Mouse (Mus musculus): ENCODE results near the gene Igsf9. TPM values are rescaled to one million over a fixed set of nuclear protein-coding genes. Genes with fewer than 3 reads are reported as not detected.

The Igsf9 gene
- polyA plus RNA-seq, 2 experiments, result 0.60 to 2.1 TPM

GRCm38 (mm10) chr1:172482518-172483360 is 1.2 kb downstream of the Igsf9 start:
- H3K9ac ChIP-seq (replicated peaks), result no peak overlapping the region
- no peak for ATAC-seq (ENCODE audit: insufficient read depth)
- no peak overlapping the region for H3K27ac ChIP-seq
- 17% methylated on average over 12 of the region's 12 CpGs for WGBS (ENCODE audit: insufficient replicate concordance)
- H3K4me3 ChIP-seq (ENCODE audit: insufficient read depth in 1 of 2, low read depth in 2 of 2, low read length in 2 of 2), result peak overlapping the region; percentile 42 to 51; a peak in 3 of 4 replicates
- DNase-seq (ENCODE audit: low read depth in 3 of 3, low spot score in 3 of 3), result no peak
- H3K36me3 ChIP-seq (replicated peaks; ENCODE audit: control insufficient read depth, insufficient read depth, low read depth), result no peaks in the 10 kb centered on the region
- no peak for TF ChIP-seq CTCF (IDR thresholded peaks at IDR 0.05; ENCODE audit: low read depth)
- no peak for TF ChIP-seq EP300 (IDR thresholded peaks at IDR 0.05; ENCODE audit: low read depth)
- H3K27me3 ChIP-seq (ENCODE audit: control insufficient read depth, insufficient read depth, low read length), result peaks cover 8% of the 10 kb centered on the region
- no peaks in the 10 kb centered on the region; a peak in 1 of 4 replicates for H3K4me1 ChIP-seq (replicated peaks; ENCODE audit: control insufficient read depth in 2 of 2, insufficient read depth in 2 of 2, low read length in 1 of 2)
- H3K4me2 ChIP-seq (ENCODE audit: low read depth), result peak overlapping the region; percentile 54
- no peaks in the 10 kb centered on the region for H3K9me3 ChIP-seq (ENCODE audit: control insufficient read depth, low read length)

GRCm38 (mm10) chr1:172483361-172483660 is 1.7 kb downstream of the Igsf9 start:
- ATAC-seq (ENCODE audit: insufficient read depth) (no peak), DNase-seq (ENCODE audit: low read depth in 3 of 3, low spot score in 3 of 3) (no peak)
- Histone ChIP-seq H3K9ac (replicated peaks) (no peak overlapping the region), H3K4me3 (ENCODE audit: insufficient read depth in 1 of 2, low read depth in 2 of 2, low read length in 2 of 2) (no peak overlapping the region), H3K27ac (no peak overlapping the region), H3K9me3 (ENCODE audit: control insufficient read depth, low read length) (no peaks in the 10 kb centered on the region), H3K4me2 (ENCODE audit: low read depth) (no peak overlapping the region), H3K27me3 (ENCODE audit: control insufficient read depth, insufficient read depth, low read length) (peaks cover 8% of the 10 kb centered on the region), H3K4me1 (replicated peaks; ENCODE audit: control insufficient read depth in 2 of 2, insufficient read depth in 2 of 2, low read length in 1 of 2) (no peaks in the 10 kb centered on the region; a peak in 1 of 4 replicates), H3K36me3 (replicated peaks; ENCODE audit: control insufficient read depth, insufficient read depth, low read depth) (no peaks in the 10 kb centered on the region)
- WGBS (ENCODE audit: insufficient replicate concordance), result 27% methylated on average over 4 of the region's 4 CpGs
- TF ChIP-seq EP300 (IDR thresholded peaks at IDR 0.05; ENCODE audit: low read depth) (no peak), CTCF (IDR thresholded peaks at IDR 0.05; ENCODE audit: low read depth) (0 out of 2 replicates have a peak, but pooled peaks have one; percentile 8)

- Histone ChIP-seq H3K9me3 (ENCODE audit: control insufficient read depth, low read length) (no peaks in the 10 kb centered on the region), H3K4me2 (ENCODE audit: low read depth) (no peak overlapping the region), H3K27ac (no peak overlapping the region), H3K4me1 (replicated peaks; ENCODE audit: control insufficient read depth in 2 of 2, insufficient read depth in 2 of 2, low read length in 1 of 2) (no peaks in the 10 kb centered on the region; a peak in 1 of 4 replicates), H3K27me3 (ENCODE audit: control insufficient read depth, insufficient read depth, low read length) (peaks cover 8% of the 10 kb centered on the region), H3K36me3 (replicated peaks; ENCODE audit: control insufficient read depth, insufficient read depth, low read depth) (no peaks in the 10 kb centered on the region), H3K4me3 (ENCODE audit: insufficient read depth in 1 of 2, low read depth in 2 of 2, low read length in 2 of 2) (no peak overlapping the region), H3K9ac (replicated peaks) (no peak overlapping the region)
- DNase-seq (ENCODE audit: low read depth in 3 of 3, low spot score in 3 of 3) (no peak), ATAC-seq (ENCODE audit: insufficient read depth) (no peak)
- 62% methylated on average over 11 of the region's 11 CpGs for WGBS (ENCODE audit: insufficient replicate concordance)
- no peak for TF ChIP-seq CTCF (IDR thresholded peaks at IDR 0.05; ENCODE audit: low read depth)
- no peak for TF ChIP-seq EP300 (IDR thresholded peaks at IDR 0.05; ENCODE audit: low read depth)
These were observed 2.6 kb downstream of the Igsf9 start for GRCm38 (mm10) chr1:172484236-172484635.

GRCm38 (mm10) chr1:172484671-172485070 is 3.1 kb downstream of the Igsf9 start:
- no peaks in the 10 kb centered on the region for H3K9me3 ChIP-seq (ENCODE audit: control insufficient read depth, low read length)
- TF ChIP-seq CTCF (IDR thresholded peaks at IDR 0.05; ENCODE audit: low read depth), result no peak
- no peak for TF ChIP-seq EP300 (IDR thresholded peaks at IDR 0.05; ENCODE audit: low read depth)
- no peaks in the 10 kb centered on the region; a peak in 1 of 4 replicates for H3K4me1 ChIP-seq (replicated peaks; ENCODE audit: control insufficient read depth in 2 of 2, insufficient read depth in 2 of 2, low read length in 1 of 2)
- WGBS (ENCODE audit: insufficient replicate concordance), result 70% methylated on average over 13 of the region's 13 CpGs
- H3K27me3 ChIP-seq (ENCODE audit: control insufficient read depth, insufficient read depth, low read length), result peaks cover 8% of the 10 kb centered on the region
- no peaks in the 10 kb centered on the region for H3K36me3 ChIP-seq (replicated peaks; ENCODE audit: control insufficient read depth, insufficient read depth, low read depth)
- DNase-seq (ENCODE audit: low read depth in 3 of 3, low spot score in 3 of 3), result no peak
- H3K4me3 ChIP-seq (ENCODE audit: insufficient read depth in 1 of 2, low read depth in 2 of 2, low read length in 2 of 2), result no peak overlapping the region
- no peak overlapping the region for H3K9ac ChIP-seq (replicated peaks)
- no peak overlapping the region for H3K4me2 ChIP-seq (ENCODE audit: low read depth)
- no peak for ATAC-seq (ENCODE audit: insufficient read depth)
- no peak overlapping the region for H3K27ac ChIP-seq

GRCm38 (mm10) chr1:172485821-172486220 is 4.2 kb downstream of the Igsf9 start:
- TF ChIP-seq CTCF (IDR thresholded peaks at IDR 0.05; ENCODE audit: low read depth) (no peak), EP300 (IDR thresholded peaks at IDR 0.05; ENCODE audit: low read depth) (no peak)
- Histone ChIP-seq H3K36me3 (replicated peaks; ENCODE audit: control insufficient read depth, insufficient read depth, low read depth) (no peaks in the 10 kb centered on the region), H3K4me1 (replicated peaks; ENCODE audit: control insufficient read depth in 2 of 2, insufficient read depth in 2 of 2, low read length in 1 of 2) (no peaks in the 10 kb centered on the region; a peak in 1 of 4 replicates), H3K9me3 (ENCODE audit: control insufficient read depth, low read length) (no peaks in the 10 kb centered on the region), H3K9ac (replicated peaks) (no peak overlapping the region), H3K27ac (no peak overlapping the region), H3K4me2 (ENCODE audit: low read depth) (no peak overlapping the region), H3K27me3 (ENCODE audit: control insufficient read depth, insufficient read depth, low read length) (peaks cover 7% of the 10 kb centered on the region), H3K4me3 (ENCODE audit: insufficient read depth in 1 of 2, low read depth in 2 of 2, low read length in 2 of 2) (no peak overlapping the region)
- ATAC-seq (ENCODE audit: insufficient read depth) (no peak), DNase-seq (ENCODE audit: low read depth in 3 of 3, low spot score in 3 of 3) (no peak)
- WGBS (ENCODE audit: insufficient replicate concordance), result 62% methylated on average over 6 of the region's 6 CpGs
